Mouse (Mus musculus) right cerebral cortex, adult 2 months (tissue): ENCODE data around the gene Mmp25.
"Not testable (repeated sequence)": the region's sequence is repeated elsewhere in the genome, so short reads cannot be mapped to it uniquely, and the experiment has no call there.

Experiments
- DNase-seq, 2 experiments: peaks; one replicate each; pipeline ENCODE4 v3.0.0; 2021 to 2022; ENCODE audit warnings: low spot score in 2 of 2

Mmp25 gene

DNA sequence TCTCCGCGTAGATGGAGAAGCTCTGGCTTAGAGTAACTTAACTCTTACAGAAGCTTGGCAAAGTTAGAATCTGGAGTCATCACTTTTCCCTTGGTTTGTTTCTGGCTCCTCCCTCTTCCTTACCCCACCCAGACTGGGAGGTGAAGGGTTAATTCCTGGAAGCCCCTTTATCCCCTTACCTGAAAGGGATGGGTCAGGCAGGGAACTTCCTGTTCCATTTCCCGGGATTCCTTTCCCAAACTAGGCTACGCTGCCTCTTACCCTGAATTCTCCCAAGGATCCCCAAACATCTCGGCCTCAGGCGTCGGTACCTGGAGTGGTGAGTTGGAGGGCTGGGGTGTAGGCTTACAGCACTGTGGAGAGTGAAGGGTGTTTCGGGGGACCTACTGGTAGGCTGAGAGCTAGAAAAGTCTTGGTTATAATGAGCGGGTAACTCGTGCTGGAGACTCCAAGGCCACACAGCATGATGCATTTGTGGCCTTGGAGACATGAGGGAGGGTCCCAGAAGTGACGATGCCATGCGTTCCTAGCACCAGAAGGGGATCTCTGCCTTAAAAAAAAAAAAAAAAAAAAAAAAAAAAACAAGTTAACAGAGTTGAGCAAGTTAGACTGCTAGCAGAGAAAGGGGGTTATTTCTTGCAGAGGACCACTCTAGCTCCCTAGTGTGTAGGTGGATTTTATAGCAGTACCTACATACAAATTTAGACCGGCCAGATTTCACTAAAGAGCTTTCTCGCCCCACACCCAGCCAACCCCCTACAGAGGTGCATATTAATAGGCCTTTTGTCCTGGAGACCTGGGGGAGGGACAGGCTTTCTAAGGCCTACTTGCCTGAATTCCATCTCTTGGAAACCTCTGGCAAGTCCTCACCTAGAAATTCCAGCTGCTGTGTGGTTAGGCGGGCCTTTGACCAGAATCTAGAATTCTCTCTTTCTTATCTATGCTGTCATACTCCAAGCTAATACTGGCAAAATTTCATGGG, 44.1 kb downstream of the Mmp25 start, which contains the start of gene Zscan10:
TSS of gene Zscan10 (plus strand) at position 216 of the 982 bp plus-strand sequence.
- DNase-seq, result no peak

DNA sequence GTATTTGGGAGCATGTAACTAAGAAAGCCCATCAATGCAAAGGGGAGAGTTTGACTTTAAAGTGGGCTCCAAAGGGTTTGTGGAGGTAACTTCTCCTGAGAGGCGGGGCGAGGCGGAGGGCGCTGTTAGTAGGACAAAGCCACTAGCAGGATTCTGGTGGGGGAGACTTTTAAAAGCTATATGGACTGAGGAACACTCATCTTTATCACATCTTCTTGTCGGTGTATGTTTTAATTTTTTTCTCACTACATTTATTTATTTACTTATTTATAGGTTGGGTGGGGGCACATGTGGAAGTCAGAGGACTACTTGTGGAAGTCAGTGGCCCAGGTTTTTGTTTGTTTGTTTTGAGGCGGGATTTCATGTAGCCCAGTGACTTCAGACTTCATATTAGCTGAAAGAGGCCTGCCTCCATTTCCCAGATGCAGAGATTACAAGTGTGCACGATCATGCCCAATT, 45.4 kb downstream of the Mmp25 start:
- DNase-seq, result no peak

DNA sequence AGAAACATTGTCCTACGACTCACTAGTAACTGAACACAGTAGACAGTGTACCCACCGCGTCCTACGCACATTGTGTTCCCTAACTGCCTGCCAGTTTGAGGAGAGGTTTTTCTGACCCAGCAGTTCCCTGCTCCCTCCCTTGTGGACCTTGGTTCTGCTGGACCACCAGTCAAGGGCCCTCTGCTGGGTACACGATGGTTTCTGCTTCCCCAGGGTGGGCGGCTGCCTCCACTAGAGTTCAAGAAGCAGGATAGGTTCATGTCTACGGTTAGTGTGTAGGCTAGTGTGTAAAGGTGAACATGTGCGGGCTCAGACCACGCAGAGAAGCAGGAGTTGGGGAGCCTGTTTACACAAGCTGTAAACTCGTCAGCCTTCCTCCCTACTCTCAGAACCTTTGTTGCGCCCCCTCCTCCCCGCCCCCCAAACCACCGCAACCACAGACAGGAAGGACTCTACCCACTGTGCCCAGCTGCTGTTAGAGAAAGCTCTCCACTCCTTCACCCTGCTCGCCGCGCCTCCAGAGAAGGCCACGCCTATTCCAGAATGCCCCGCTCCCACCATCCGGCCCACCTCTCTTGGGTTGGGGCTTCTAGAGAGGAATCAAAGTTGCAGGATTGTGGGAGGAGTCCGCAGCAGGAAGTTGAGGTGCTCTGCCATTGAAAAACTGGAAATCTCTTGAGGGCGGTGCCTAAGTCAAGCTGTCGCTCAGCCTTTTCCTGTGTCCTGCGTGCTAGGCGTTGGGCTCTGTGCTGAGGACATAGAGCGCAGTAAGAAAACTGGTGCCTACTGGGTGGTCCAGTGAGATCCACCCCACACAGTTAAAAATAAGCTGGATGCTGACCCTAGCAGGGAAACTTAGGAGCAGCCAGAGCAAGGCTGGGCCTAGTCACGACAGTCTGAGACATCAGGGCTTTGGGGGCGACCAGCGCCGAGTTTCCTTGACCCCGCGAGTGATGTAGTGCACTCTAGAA, 46.2 kb downstream of the Mmp25 start, which contains the start of gene Zfp13:
TSS of gene Zfp13 (minus strand) at position 906 of the 971 bp plus-strand sequence.
- peak; percentile 74 to 75 for DNase-seq

DNA sequence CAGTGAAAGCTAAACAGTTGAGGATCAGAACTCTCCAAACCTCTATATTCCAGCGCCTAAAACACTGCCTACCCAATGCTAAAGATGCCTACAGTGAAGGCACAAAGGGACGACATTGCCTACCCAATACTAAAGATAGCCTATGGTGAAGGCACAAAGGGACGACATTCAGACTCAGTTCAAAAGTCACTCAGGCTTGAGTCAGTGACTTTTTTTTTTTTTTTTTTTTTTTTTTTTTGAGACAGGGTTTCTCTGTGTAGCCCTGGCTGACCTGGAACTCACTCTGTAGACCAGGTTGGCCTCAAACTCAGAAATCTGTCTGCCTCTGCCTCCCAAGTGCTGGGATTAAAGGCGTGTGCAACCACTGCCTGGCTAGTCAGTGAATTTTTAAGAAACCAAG, 49.9 kb downstream of the Mmp25 start:
- DNase-seq, result not testable (repeated sequence)

DNA sequence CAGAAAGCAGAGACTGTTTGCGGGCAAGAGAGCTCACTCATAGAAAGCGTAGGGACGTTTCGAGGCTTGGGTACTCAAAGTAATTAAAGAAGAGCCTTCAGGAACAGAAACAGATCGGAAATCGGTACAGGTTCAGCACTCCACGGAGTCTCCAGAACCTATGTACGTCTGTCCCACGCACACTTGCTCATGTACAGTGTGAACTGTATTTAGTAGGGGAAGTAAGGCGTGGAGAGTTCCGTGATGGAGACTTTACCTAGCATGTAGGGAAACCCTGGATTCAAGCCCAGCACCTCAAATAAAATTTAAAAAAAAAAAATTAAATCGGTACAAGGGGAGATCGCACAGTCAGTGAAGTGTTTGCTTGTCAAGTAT, 52.2 kb downstream of the Mmp25 start:
- DNase-seq, result no peak

DNA sequence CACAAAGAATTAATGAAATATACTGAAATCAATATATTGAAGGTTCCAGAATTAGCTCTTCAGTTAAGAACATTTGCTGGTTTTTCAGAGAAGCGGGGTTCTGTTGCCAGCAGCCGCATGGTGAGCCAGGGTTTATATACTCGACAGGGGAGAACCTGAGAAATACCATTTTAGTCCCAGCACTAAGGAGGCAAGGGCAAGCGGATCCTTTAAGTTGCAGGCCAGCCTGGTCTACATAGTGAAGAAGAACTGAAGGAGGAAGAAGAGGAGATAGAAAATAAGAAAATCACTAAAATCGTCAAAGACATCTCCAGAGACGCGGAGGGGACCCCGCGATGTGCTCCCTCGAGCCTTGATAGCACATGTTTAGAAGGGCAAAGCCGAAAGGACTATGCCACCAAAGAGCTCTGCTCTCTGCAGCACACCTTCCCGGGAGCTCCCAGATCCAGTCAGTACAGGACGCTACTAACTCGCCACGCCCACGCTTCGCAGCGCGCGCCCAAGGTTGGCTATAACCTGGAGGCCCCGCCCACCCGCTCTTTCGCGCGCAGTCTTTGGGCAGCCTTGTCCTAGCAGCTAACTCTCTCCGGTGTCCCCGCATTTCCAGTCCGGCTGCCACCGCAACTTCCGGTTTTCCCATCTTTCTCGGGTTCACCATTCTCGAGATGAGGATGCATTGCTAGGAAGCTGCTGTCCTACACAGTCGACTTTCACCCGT, 52.7 kb downstream of the Mmp25 start:
- peak; percentile 97 to 99 for DNase-seq

DNA sequence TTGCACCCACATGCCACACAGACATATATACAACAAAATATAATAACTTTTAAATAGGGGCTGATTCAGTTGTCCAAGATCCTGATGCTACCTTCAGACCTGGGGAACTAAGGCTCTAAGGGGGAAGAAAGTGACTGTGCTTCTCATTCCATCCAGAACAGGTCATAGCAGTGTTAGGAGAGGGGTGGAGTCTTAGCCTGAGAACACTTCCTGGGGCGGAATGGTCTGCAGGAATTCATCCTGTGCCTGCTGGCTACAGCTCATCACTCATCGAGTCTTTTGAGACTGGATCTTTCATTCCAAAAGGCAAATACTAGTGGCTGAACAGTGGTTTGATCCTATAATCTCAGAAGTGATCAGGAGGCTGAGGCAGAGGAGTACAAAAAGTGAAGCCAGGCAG, 57.8 kb downstream of the Mmp25 start:
- no peak for DNase-seq

DNA sequence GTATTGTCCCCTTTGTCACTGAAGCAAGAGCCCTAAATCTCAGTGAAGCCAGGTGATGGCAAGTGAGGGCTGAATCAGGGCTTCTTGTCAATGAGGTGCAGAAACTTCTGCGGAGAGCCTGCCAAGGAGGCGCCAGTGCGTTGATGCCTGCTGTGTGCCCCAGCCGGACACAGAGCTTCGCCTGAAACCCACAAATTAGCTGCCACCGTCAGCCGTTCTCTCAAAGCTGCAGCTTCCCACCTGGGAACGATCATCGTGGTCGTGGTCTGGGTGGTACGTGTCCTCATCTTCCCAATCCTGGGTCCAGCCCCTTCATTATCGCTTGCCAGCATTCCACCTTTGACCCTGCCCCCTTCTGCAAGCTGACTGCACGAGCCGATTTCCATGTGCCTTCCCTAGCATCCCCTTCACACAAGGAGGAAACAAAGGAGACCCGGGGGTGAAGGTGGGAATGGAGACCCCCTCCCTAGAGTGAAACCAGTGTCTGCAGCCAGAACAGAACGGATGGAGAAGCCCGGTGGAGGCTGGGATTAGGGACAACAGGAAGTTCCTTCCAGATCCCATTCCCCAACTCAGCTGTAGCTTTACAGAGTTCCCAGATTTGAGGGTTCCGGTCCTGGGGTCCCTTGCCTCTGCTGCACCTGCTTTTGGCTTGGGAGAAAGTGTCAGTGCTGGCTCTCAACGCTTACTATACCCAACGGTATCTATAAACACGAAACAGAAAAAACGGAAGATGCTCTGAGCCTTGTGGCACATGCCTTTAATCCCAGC, 59.2 kb downstream of the Mmp25 start:
- DNase-seq, result peak; percentile 76

DNA sequence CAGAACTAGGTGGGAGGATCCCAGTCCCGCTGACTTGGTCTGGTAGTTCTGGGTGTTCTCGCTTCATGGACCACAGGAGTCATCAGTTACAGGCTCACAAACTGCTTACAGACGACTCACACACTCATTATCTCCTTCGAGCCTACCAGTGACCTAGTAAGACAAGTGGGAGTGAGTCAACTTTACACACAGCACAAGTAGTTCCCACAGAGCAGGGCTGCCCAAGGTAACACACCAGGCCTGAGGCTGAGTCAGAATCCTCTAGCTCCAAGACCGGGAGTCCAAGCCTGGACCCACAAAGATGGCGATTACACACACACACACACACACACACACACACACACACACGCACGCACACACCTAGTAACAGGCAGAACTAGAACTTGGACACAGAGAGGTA, 60.3 kb downstream of the Mmp25 start:
- DNase-seq, result no peak
